ENCODE assay signal across 8 mouse cellular contexts in genomic region chr5:135064382-135064766, GRCm38 (mm10). TPM values are rescaled to one million over a fixed set of nuclear protein-coding genes. Genes with fewer than 3 reads are reported as not detected.
DNase-seq lines count a peak whose midpoint lies in the region; ATAC-seq lines count a peak whose summit lies in the region.

No protein-coding gene starts in this region.

- peak overlapping the region; percentile 95 for H3K4me2 ChIP-seq in kidney, embryonic 15.5 days
- peak overlapping the region; percentile 80 for H3K4me2 ChIP-seq in hindbrain, embryonic 12.5 days (replicated peaks)

- DNase-seq in kidney, adult 9 months = no peak
- no peak for DNase-seq in midbrain, embryonic 10.5 days (ENCODE audit: low spot score)
- DNase-seq in left cerebral cortex, adult 18-20 months (ENCODE audit: low spot score in 2 of 2) = no peak
- no peak for DNase-seq in layer of hippocampus, adult 9-10 months (ENCODE audit: low spot score)
- no peak for DNase-seq in right cerebral cortex, adult 18-20 months

- H3K9ac ChIP-seq in kidney, embryonic 15.5 days = peak overlapping the region; percentile 88
- peak overlapping the region; percentile 79 for H3K9ac ChIP-seq in hindbrain, embryonic 12.5 days

- WGBS in kidney, embryonic 15.5 days = under 1% methylated on average over 40 of the region's 40 CpGs
- 1% methylated on average over 40 of the region's 40 CpGs for WGBS in hindbrain, embryonic 12.5 days
- under 1% methylated on average over 40 of the region's 40 CpGs for WGBS in midbrain, embryonic 10.5 days

- ATAC-seq in kidney, embryonic 15.5 days (replicated peaks; ENCODE audit: low FRiP score) = peak; percentile 45
- ATAC-seq in hindbrain, embryonic 12.5 days (ENCODE audit: low FRiP score) = peak; percentile 57

- H3K9me3 ChIP-seq in kidney, embryonic 15.5 days (replicated peaks) = no peaks in the 10 kb centered on the region
- no peaks in the 10 kb centered on the region for H3K9me3 ChIP-seq in hindbrain, embryonic 12.5 days (replicated peaks)
- no peaks in the 10 kb centered on the region for H3K9me3 ChIP-seq in midbrain, embryonic 10.5 days (replicated peaks)

- peak overlapping the region; percentile 88 for H3K4me3 ChIP-seq in kidney, embryonic 15.5 days (replicated peaks)
- H3K4me3 ChIP-seq in brown adipose tissue, adult 24 weeks (ENCODE audit: insufficient read depth, low read depth, low read length) = peak overlapping the region; percentile 67
- peak overlapping the region; percentile 86 for H3K4me3 ChIP-seq in hindbrain, embryonic 12.5 days
- H3K4me3 ChIP-seq in midbrain, embryonic 10.5 days = peak overlapping the region; percentile 88

- no peaks in the 10 kb centered on the region for H3K27me3 ChIP-seq in kidney, embryonic 15.5 days
- H3K27me3 ChIP-seq in hindbrain, embryonic 12.5 days = no peaks in the 10 kb centered on the region
- no peaks in the 10 kb centered on the region for H3K27me3 ChIP-seq in midbrain, embryonic 10.5 days (ENCODE audit: low read depth, poor library complexity, severe bottlenecking)

- H3K4me1 ChIP-seq in kidney, embryonic 15.5 days = peaks cover 25% of the 10 kb centered on the region
- H3K4me1 ChIP-seq in brown adipose tissue, adult 24 weeks (ENCODE audit: control insufficient read depth, insufficient read depth, insufficient read length, low read length) = peaks cover 2% of the 10 kb centered on the region; the same call in 1 of the 2 replicates
- H3K4me1 ChIP-seq in hindbrain, embryonic 12.5 days = peaks cover 20% of the 10 kb centered on the region
- peaks cover 27% of the 10 kb centered on the region for H3K4me1 ChIP-seq in midbrain, embryonic 10.5 days

- peaks cover 58% of the 10 kb centered on the region for H3K36me3 ChIP-seq in kidney, embryonic 15.5 days
- H3K36me3 ChIP-seq in hindbrain, embryonic 12.5 days = peaks cover 43% of the 10 kb centered on the region
- peaks cover 58% of the 10 kb centered on the region for H3K36me3 ChIP-seq in midbrain, embryonic 10.5 days

- peak overlapping the region; percentile 70 for H3K27ac ChIP-seq in kidney, embryonic 15.5 days
- peak overlapping the region; percentile 62 for H3K27ac ChIP-seq in brown adipose tissue, adult 24 weeks (replicated peaks; ENCODE audit: low read depth, low read length)
- H3K27ac ChIP-seq in hindbrain, embryonic 12.5 days = peak overlapping the region; percentile 50; the same call in 1 of the 2 replicates
- H3K27ac ChIP-seq in midbrain, embryonic 10.5 days (replicated peaks) = peak overlapping the region; percentile 87

RNA-seq across cellular contexts. Expression of gene Dnajc30, which starts 0.4 kb away (rescaled TPM):
- 30.9 and 36.7 TPM in 2 replicates for polyA plus RNA-seq in kidney, embryonic 15.5 days (2015; fragmentation: Nextera tagmentation; extraction: Ambion mirVana)
- polyA plus RNA-seq in brown adipose tissue, adult 24 weeks (2012; ENCODE audit: insufficient read depth, insufficient read length, missing spikeins) = 14.3 and 21.1 TPM in 2 replicates
- polyA plus RNA-seq in hindbrain, embryonic 12.5 days (2016; fragmentation: Nextera tagmentation; extraction: Ambion mirVana) = 28.9 and 34.4 TPM in 2 replicates
- 27.2 and 28.3 TPM in 2 replicates for polyA plus RNA-seq in midbrain, embryonic 10.5 days (2016; fragmentation: Nextera tagmentation; extraction: Ambion mirVana)
- total RNA-seq in left cerebral cortex, adult 18-20 months (2021) = 10 to 100 TPM; 40.6 to 44.5 TPM

RNA-seq across cellular contexts. Expression of gene Bud23, which starts 0.4 kb away (rescaled TPM):
- 121 and 137 TPM in 2 replicates for polyA plus RNA-seq in kidney, embryonic 15.5 days (2015; fragmentation: Nextera tagmentation; extraction: Ambion mirVana)
- 28.3 and 31.3 TPM in 2 replicates for polyA plus RNA-seq in brown adipose tissue, adult 24 weeks (2012; ENCODE audit: insufficient read depth, insufficient read length, missing spikeins)
- polyA plus RNA-seq in hindbrain, embryonic 12.5 days (2016; fragmentation: Nextera tagmentation; extraction: Ambion mirVana) = 113 and 119 TPM in 2 replicates
- 158 and 179 TPM in 2 replicates for polyA plus RNA-seq in midbrain, embryonic 10.5 days (2016; fragmentation: Nextera tagmentation; extraction: Ambion mirVana)
- 10 to 100 TPM; 43.9 to 54.1 TPM for total RNA-seq in left cerebral cortex, adult 18-20 months (2021)

RNA-seq across cellular contexts. Expression of gene Vps37d, which starts 13.7 kb away (rescaled TPM):
- polyA plus RNA-seq in kidney, embryonic 15.5 days (2015; fragmentation: Nextera tagmentation; extraction: Ambion mirVana) = 9.2 and 10.9 TPM in 2 replicates
- 1.1 TPM in 1 of 2 replicates, not detected in the other for polyA plus RNA-seq in brown adipose tissue, adult 24 weeks (2012; ENCODE audit: insufficient read depth, insufficient read length, missing spikeins)
- 31.6 and 34.2 TPM in 2 replicates for polyA plus RNA-seq in hindbrain, embryonic 12.5 days (2016; fragmentation: Nextera tagmentation; extraction: Ambion mirVana)
- 7.2 and 11.2 TPM in 2 replicates for polyA plus RNA-seq in midbrain, embryonic 10.5 days (2016; fragmentation: Nextera tagmentation; extraction: Ambion mirVana)
- 10 to 100 TPM; 30.8 to 32.9 TPM for total RNA-seq in left cerebral cortex, adult 18-20 months (2021)

RNA-seq across cellular contexts. Expression of gene Mlxipl, which starts 25.3 kb away (rescaled TPM):
- polyA plus RNA-seq in kidney, embryonic 15.5 days (2015; fragmentation: Nextera tagmentation; extraction: Ambion mirVana) = 7.3 and 7.4 TPM in 2 replicates
- polyA plus RNA-seq in brown adipose tissue, adult 24 weeks (2012; ENCODE audit: insufficient read depth, insufficient read length, missing spikeins) = 174 and 262 TPM in 2 replicates
- polyA plus RNA-seq in hindbrain, embryonic 12.5 days (2016; fragmentation: Nextera tagmentation; extraction: Ambion mirVana) = 1.5 and 2.0 TPM in 2 replicates
- polyA plus RNA-seq in midbrain, embryonic 10.5 days (2016; fragmentation: Nextera tagmentation; extraction: Ambion mirVana) = 2.0 TPM in 2 replicates
- 1 to 10 TPM; 3.2 to 4.4 TPM for total RNA-seq in left cerebral cortex, adult 18-20 months (2021)

RNA-seq across cellular contexts. Expression of gene Stx1a, which starts 41.1 kb away (rescaled TPM):
- 12.1 and 13.8 TPM in 2 replicates for polyA plus RNA-seq in kidney, embryonic 15.5 days (2015; fragmentation: Nextera tagmentation; extraction: Ambion mirVana)
- not detected in 2 replicates for polyA plus RNA-seq in brown adipose tissue, adult 24 weeks (2012; ENCODE audit: insufficient read depth, insufficient read length, missing spikeins)
- 34.3 and 38.7 TPM in 2 replicates for polyA plus RNA-seq in hindbrain, embryonic 12.5 days (2016; fragmentation: Nextera tagmentation; extraction: Ambion mirVana)
- 13.3 and 17.5 TPM in 2 replicates for polyA plus RNA-seq in midbrain, embryonic 10.5 days (2016; fragmentation: Nextera tagmentation; extraction: Ambion mirVana)
- 100 to 1,000 TPM; 309 to 311 TPM for total RNA-seq in left cerebral cortex, adult 18-20 months (2021)
